Mouse (Mus musculus) heart, postnatal 36 days (tissue): ENCODE data around the gene Hist1h3d. TPM values are rescaled to one million over a fixed set of nuclear protein-coding genes. Genes with fewer than 3 reads are reported as not detected.

Source experiments
- DNase-seq, 2 experiments: peaks; one replicate each; pipeline ENCODE4 v3.0.0; 2021 to 2022
- intact Hi-C: fragments of 180-260 bp; cut with DNase I; formaldehyde crosslinking; loops from one replicate; pipeline ENCODE4 v1.15.1; 2025
- microRNA-seq, 2 experiments: library from miRNA; unstranded; fragments of <30 nt; microRNA quantifications; one replicate each; pipeline ENCODE4 v1.2.0; 2021; ENCODE audit warnings: borderline number of aligned reads in 2 of 2
- total RNA-seq, 2 experiments: library from RNA; stranded (reverse); gene quantifications; 2 replicates each; pipeline ENCODE4 v1.2.3; 2021

Gene Hist1h3d
- total RNA-seq, 2 experiments from 2014 or later = 3.1 to 4.8 TPM

- intact Hi-C loops = no loop called here
- DNase-seq = no peak
Observed at GRCm38 (mm10) chr13:23609844-23610243, 34.3 kb downstream of the Hist1h3d start.

- DNase-seq = no peak
- intact Hi-C loops = no loop called here
Observed at GRCm38 (mm10) chr13:23610393-23610792, 34.8 kb downstream of the Hist1h3d start.

GRCm38 (mm10) chr13:23611638-23612037 lies 36.1 kb downstream of the Hist1h3d start:
- intact Hi-C loops = no loop called here
- no peak for DNase-seq

- intact Hi-C loops = loop anchor here (2.0 to 10.0 kb wide), 5 partner anchors 119 to 1908 kb away; partner anchors contain the start of genes Hist1h1a, Hist1h1c, Hist1h3a and Hist1h4a
- no peak for DNase-seq
Observed at GRCm38 (mm10) chr13:23620056-23620732, 44.6 kb downstream of the Hist1h3d start.

GRCm38 (mm10) chr13:23620733-23621531 lies 45.4 kb downstream of the Hist1h3d start, which contains the start of gene Hist1h2be:
Gene Hist1h2be, minus strand, starts transcription at chr13:23621124.
- intact Hi-C loops = loop anchor here (2.0 to 10.0 kb wide), 5 partner anchors 118 to 1909 kb away; partner anchors contain the start of genes Hist1h1a, Hist1h1c, Hist1h3a and Hist1h4a
- DNase-seq = peak; percentile 55 to 77

GRCm38 (mm10) chr13:23621532-23622174 lies 46.1 kb downstream of the Hist1h3d start:
- intact Hi-C loops = loop anchor here (1.0 to 10.0 kb wide), 8 partner anchors 37 to 1909 kb away; partner anchors contain the start of genes Hist1h1a, Hist1h1c, Hist1h2bc and Hist1h3a
- DNase-seq = peak; percentile 62 to 66

GRCm38 (mm10) chr13:23622175-23622671 lies 46.7 kb downstream of the Hist1h3d start, which contains the start of gene Hist1h1e:
Gene Hist1h1e, minus strand, starts transcription at chr13:23622558.
- intact Hi-C loops = loop anchor here (1.0 to 10.0 kb wide), 6 partner anchors 37 to 1910 kb away; partner anchors contain the start of genes Hist1h1a, Hist1h2bc, Hist1h3a and Hist1h4a
- DNase-seq = peak; percentile 93 to 94

GRCm38 (mm10) chr13:23622861-23623450 lies 47.4 kb downstream of the Hist1h3d start:
- intact Hi-C loops = loop anchor here (1.0 to 10.0 kb wide), 6 partner anchors 38 to 1911 kb away; partner anchors contain the start of genes Hist1h1a, Hist1h2bc, Hist1h3a and Hist1h4a
- peak in 1 of 2 experiments; percentile 13 for DNase-seq

Small RNA genes lying within 50 kb of the gene (microRNA-seq; reads per million reads assigned to microRNA genes)
- gene Gm44297 = 0 reads per million in 2 experiments
- gene Gm44359 = 0 reads per million in 2 experiments
- 0 reads per million in 2 experiments for gene Gm44394

Other genes starting within 250 kb of the Hist1h3d start
- gene Zfp322a, start 206.6 kb upstream of the Hist1h3d start, total RNA-seq = 10 to 100 TPM; 13.6 to 16.5 TPM
- 1 to 10 TPM; 4.3 TPM for gene Abt1, start 151.9 kb upstream of the Hist1h3d start, total RNA-seq
- gene Btn1a1, start 109.9 kb upstream of the Hist1h3d start, total RNA-seq = not detected
- not detected for gene Btn2a2, start 86.9 kb upstream of the Hist1h3d start, total RNA-seq
- 100 to 1,000 TPM; 268 to 283 TPM for gene Hist1h4h, start 44.7 kb upstream of the Hist1h3d start, total RNA-seq
- gene Hist1h2af, start 41.9 kb upstream of the Hist1h3d start, total RNA-seq = 10 to 100 TPM; 14.1 to 19.0 TPM
- 1 to 10 TPM; 2.5 to 4.1 TPM for gene Hist1h3g, start 40.3 kb upstream of the Hist1h3d start, total RNA-seq
- gene Hist1h2bh, start 32.4 kb upstream of the Hist1h3d start, total RNA-seq = 1 to 10 TPM in 1 of 2 experiments, under 1 TPM in 1; 0.94 to 1.9 TPM
- 10 to 100 TPM in 1 of 2 experiments, 1 to 10 TPM in 1; 7.4 to 10.0 TPM for gene Hist1h3f, start 31.7 kb upstream of the Hist1h3d start, total RNA-seq
- 10 to 100 TPM; 37.7 to 40.9 TPM for gene Hist1h4f, start 24.1 kb upstream of the Hist1h3d start, total RNA-seq
- gene Hist1h1d, start 22.5 kb upstream of the Hist1h3d start, total RNA-seq = 1 to 10 TPM; 2.2 to 2.3 TPM
- 10 to 100 TPM; 21.4 to 23.8 TPM for gene Hist1h3e, start 13.4 kb upstream of the Hist1h3d start, total RNA-seq
- gene Hist1h2ae, start 4.5 kb upstream of the Hist1h3d start, total RNA-seq = 1 to 10 TPM; 2.6 to 3.4 TPM
- 10 to 100 TPM; 38.1 to 41.0 TPM for gene Hist1h2bg, start 4.4 kb upstream of the Hist1h3d start, total RNA-seq
- 10 to 100 TPM; 13.1 to 14.6 TPM for gene Hist1h2bf, start 1.6 kb upstream of the Hist1h3d start, total RNA-seq
- 1 to 10 TPM; 2.9 to 4.6 TPM for gene Hist1h2ad, start 1.4 kb upstream of the Hist1h3d start, total RNA-seq
- 10 to 100 TPM; 61.5 to 67.6 TPM for gene Hist1h4d, start 5.8 kb downstream of the Hist1h3d start, total RNA-seq
- 10 to 100 TPM in 1 of 2 experiments, 1 to 10 TPM in 1; 8.9 to 11.1 TPM for gene Hist1h2be, start 45.4 kb downstream of the Hist1h3d start, total RNA-seq
- 10 to 100 TPM; 38.1 to 46.3 TPM for gene Hist1h1e, start 46.8 kb downstream of the Hist1h3d start, total RNA-seq
- gene Hist1h2ac, start 108.2 kb downstream of the Hist1h3d start, total RNA-seq = 1 to 10 TPM; 1.6 to 1.8 TPM
- 10 to 100 TPM; 64.4 to 75.8 TPM for gene Hist1h2bc, start 108.4 kb downstream of the Hist1h3d start, total RNA-seq
- gene Hist1h1t, start 120.1 kb downstream of the Hist1h3d start, total RNA-seq = not detected
- gene Hist1h4c, start 122.7 kb downstream of the Hist1h3d start, total RNA-seq = 10 to 100 TPM; 51.7 to 59.6 TPM
- gene Hfe, start 135.1 kb downstream of the Hist1h3d start, total RNA-seq = 10 to 100 TPM; 48.4 to 66.6 TPM
- gene Hist1h1c, start 163.0 kb downstream of the Hist1h3d start, total RNA-seq = 100 to 1,000 TPM; 186 to 225 TPM
- 1 to 10 TPM; 6.5 to 9.3 TPM for gene Hist1h3c, start 169.8 kb downstream of the Hist1h3d start, total RNA-seq
- 10 to 100 TPM in 1 of 2 experiments, 1 to 10 TPM in 1; 9.8 to 12.0 TPM for gene Hist1h2bb, start 171.0 kb downstream of the Hist1h3d start, total RNA-seq
- gene Hist1h2ab, start 175.4 kb downstream of the Hist1h3d start, total RNA-seq = 10 to 100 TPM; 11.9 to 16.8 TPM
- 10 to 100 TPM; 20.4 to 22.0 TPM for gene Hist1h3b, start 176.5 kb downstream of the Hist1h3d start, total RNA-seq
- gene Hist1h4b, start 181.2 kb downstream of the Hist1h3d start, total RNA-seq = 10 to 100 TPM; 13.8 to 18.3 TPM
- gene Hist1h4a, start 185.5 kb downstream of the Hist1h3d start, total RNA-seq = 10 to 100 TPM; 12.3 to 13.8 TPM
- 10 to 100 TPM; 16.6 to 17.0 TPM for gene Hist1h3a, start 186.6 kb downstream of the Hist1h3d start, total RNA-seq
- gene Hist1h1a, start 187.9 kb downstream of the Hist1h3d start, total RNA-seq = 1 to 10 TPM; 7.5 to 8.2 TPM
- gene Trim38, start 194.2 kb downstream of the Hist1h3d start, total RNA-seq = not detected
- gene Slc17a2, start 231.2 kb downstream of the Hist1h3d start, total RNA-seq = not detected